Mouse (Mus musculus) lung, adult 2 months (tissue): ENCODE data around the gene Olfr373. TPM values are rescaled to one million over a fixed set of nuclear protein-coding genes. Genes with fewer than 3 reads are reported as not detected.
"Not testable (repeated sequence)": the region's sequence is repeated elsewhere in the genome, so short reads cannot be mapped to it uniquely, and the experiment has no call there.

ENCODE experiments used
- DNase-seq: peaks from one replicate; pipeline ENCODE4 v3.0.0; 2022
- H3K4me1 ChIP-seq: fragments of 200-500 bp; 2 replicates; pipeline ENCODE4 v1.6.1; 2011; ENCODE audit warnings: low read length; ENCODE audit not compliant: control insufficient read depth, insufficient read depth
- H3K4me3 ChIP-seq: fragments of 200-500 bp; replicated peaks from 2 replicates; pipeline ENCODE3; 2011; ENCODE audit warnings: low read depth, mild to moderate bottlenecking, control low read depth, low read length; ENCODE audit errors: extremely low read depth
- CTCF ChIP-seq: fragments of 200-500 bp; IDR thresholded peaks from 2 replicates; pipeline ENCODE4 v1.5.1; 2011; ENCODE audit warnings: mild to moderate bottlenecking, low read length, control low read depth; ENCODE audit not compliant: insufficient read depth
- POLR2A ChIP-seq: fragments of 200-500 bp; IDR thresholded peaks from 2 replicates; pipeline ENCODE4 v1.6.1; 2011; ENCODE audit warnings: low read depth, mild to moderate bottlenecking, control low read depth, low read length, borderline replicate concordance; ENCODE audit errors: extremely low read depth
- WGBS: fragments of 180-500 bp; shearing (Covaris S2); methylation state at CpG from one replicate; pipeline ENCODE4 v1.1.7; 2018; 5-methylcytosine and 5-hydroxymethylcytosine counted together
- polyA plus RNA-seq: library from polyadenylated mRNA; depleted of rRNA; stranded (reverse); fragments of >200 nt; gene quantifications from 2 replicates; pipeline ENCODE4 v1.2.3, GENCODE M21; 2012

The Olfr373 gene
- polyA plus RNA-seq, 1 experiment, result not detected

- WGBS, result 83% methylated on average over 3 of the region's 3 CpGs
Observed at GRCm38 (mm10) chr8:72106740-72107139, 23.8 kb downstream of the Olfr373 start, which contains the start of gene Olfr374. Gene Olfr374, plus strand, starts transcription at chr8:72107040.

GRCm38 (mm10) chr8:72110876-72111275 is 27.9 kb downstream of the Olfr373 start:
- H3K4me1 ChIP-seq, result no peaks in the 10 kb centered on the region
- DNase-seq, result no peak
- no peak overlapping the region for H3K4me3 ChIP-seq
- no peak for TF ChIP-seq CTCF
- no peak for TF ChIP-seq POLR2A
- 70% methylated on average over 6 of the region's 6 CpGs for WGBS

More at GRCm38 (mm10) chr8:72106740-72107139, 23.8 kb downstream of the Olfr373 start, which contains the start of gene Olfr374:
- DNase-seq, result no peak
- TF ChIP-seq CTCF (no peak), POLR2A (no peak)
- Histone ChIP-seq H3K4me3 (no peak within 1 kb of the TSS), H3K4me1 (no peaks in the 10 kb centered on the region)

DNA sequence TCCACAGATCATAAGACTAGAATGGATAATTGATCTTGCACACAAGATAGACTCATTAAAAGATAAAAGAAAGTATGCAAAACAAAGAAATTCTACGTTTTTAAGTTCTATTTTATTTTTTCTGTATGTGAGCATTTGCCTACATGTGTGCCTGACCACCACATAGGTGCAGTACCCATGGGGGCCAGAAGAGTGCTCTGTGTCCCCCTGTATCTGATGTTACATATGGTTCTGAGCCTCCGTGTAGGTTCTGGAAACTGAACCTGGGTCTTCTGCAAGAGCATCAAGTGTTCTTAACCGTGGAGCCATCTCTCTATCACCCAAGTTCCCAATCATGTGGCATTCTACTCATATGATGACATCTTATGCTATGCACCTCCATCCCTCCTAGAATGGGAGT is 29.5 kb downstream of the Olfr373 start:
- DNase-seq, result no peak
- no peak for TF ChIP-seq CTCF
- no peak for TF ChIP-seq POLR2A
- H3K4me3 ChIP-seq, result no peak overlapping the region
- WGBS, result 71% methylated on average over 3 of the region's 3 CpGs
- no peaks in the 10 kb centered on the region for H3K4me1 ChIP-seq

GRCm38 (mm10) chr8:72115202-72115601 is 32.2 kb downstream of the Olfr373 start:
- Histone ChIP-seq H3K4me3 (no peak overlapping the region), H3K4me1 (no peaks in the 10 kb centered on the region)
- TF ChIP-seq POLR2A, result no peak
- no peak for TF ChIP-seq CTCF
- WGBS, result 87% methylated on average over 2 of the region's 2 CpGs
- no peak for DNase-seq

GRCm38 (mm10) chr8:72118616-72119015 is 35.6 kb downstream of the Olfr373 start:
- Histone ChIP-seq H3K4me1 (no peaks in the 10 kb centered on the region), H3K4me3 (no peak overlapping the region)
- no peak for TF ChIP-seq POLR2A
- no peak for TF ChIP-seq CTCF
- WGBS, result 49% methylated on average over 4 of the region's 4 CpGs
- DNase-seq, result no peak

GRCm38 (mm10) chr8:72121486-72121885 is 38.5 kb downstream of the Olfr373 start:
- DNase-seq, H3K4me1 ChIP-seq, H3K4me3 ChIP-seq: not testable (repeated sequence)
- WGBS, result 56% methylated on average over 3 of the region's 3 CpGs

GRCm38 (mm10) chr8:72121997-72122396 is 39.0 kb downstream of the Olfr373 start:
- no peak overlapping the region for H3K4me3 ChIP-seq
- H3K4me1 ChIP-seq, result no peaks in the 10 kb centered on the region
- WGBS, result 89% methylated on average over 1 of the region's 1 CpGs
- no peak for DNase-seq
- TF ChIP-seq CTCF (no peak), POLR2A (no peak)

- TF ChIP-seq CTCF (no peak), POLR2A (no peak)
- Histone ChIP-seq H3K4me3 (no peak overlapping the region), H3K4me1 (peaks cover under 1% of the 10 kb centered on the region)
- WGBS, result 26% methylated on average over 1 of the region's 1 CpGs
- DNase-seq, result no peak
Observed at GRCm38 (mm10) chr8:72127834-72128233, 44.9 kb downstream of the Olfr373 start.

- H3K4me3 ChIP-seq, result no peak overlapping the region
- 53% methylated on average over 2 of the region's 2 CpGs for WGBS
- TF ChIP-seq POLR2A, result no peak
- TF ChIP-seq CTCF, result no peak
- no peak for DNase-seq
- peaks cover 2% of the 10 kb centered on the region for H3K4me1 ChIP-seq
Observed at GRCm38 (mm10) chr8:72131251-72131650, 48.3 kb downstream of the Olfr373 start.

- WGBS, result 64% methylated on average over 2 of the region's 2 CpGs
Observed at GRCm38 (mm10) chr8:72131901-72132300, 48.9 kb downstream of the Olfr373 start.

DNA sequence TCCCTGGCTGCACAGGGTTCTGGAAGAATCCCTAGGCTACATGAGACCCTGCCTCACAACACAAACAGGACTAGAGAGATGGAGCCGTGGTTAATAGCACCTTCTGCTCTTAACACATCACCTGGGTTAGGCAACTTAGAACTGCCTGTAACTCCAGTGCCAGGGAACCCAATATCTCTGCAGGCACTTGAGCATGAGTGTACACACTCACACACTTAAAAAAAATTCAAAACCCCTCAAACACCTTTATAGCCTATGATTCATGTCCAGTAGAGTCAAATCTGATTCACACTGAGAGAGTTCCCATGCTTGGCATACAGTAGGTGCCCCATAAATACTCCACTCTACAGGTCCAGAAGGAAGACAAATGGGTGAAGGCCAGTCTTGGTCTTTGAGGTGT is 49.4 kb downstream of the Olfr373 start:
- 58% methylated on average over 1 of the region's 1 CpGs for WGBS
- peaks cover 7% of the 10 kb centered on the region for H3K4me1 ChIP-seq
- DNase-seq, result no peak
- TF ChIP-seq POLR2A, result no peak
- no peak for TF ChIP-seq CTCF
- H3K4me3 ChIP-seq, result no peak overlapping the region

More at GRCm38 (mm10) chr8:72131901-72132300, 48.9 kb downstream of the Olfr373 start:
- Histone ChIP-seq H3K4me3 (no peak overlapping the region), H3K4me1 (peaks cover 4% of the 10 kb centered on the region)
- no peak for TF ChIP-seq CTCF
- TF ChIP-seq POLR2A, result no peak
- no peak for DNase-seq
